Mouse (Mus musculus): ENCODE measurements around the gene Baiap2l1. TPM values are rescaled to one million over a fixed set of nuclear protein-coding genes. Genes with fewer than 3 reads are reported as not detected.

Baiap2l1 gene
- polyA plus RNA-seq, 1 experiment from 2014 or later = 8.1 TPM

DNA sequence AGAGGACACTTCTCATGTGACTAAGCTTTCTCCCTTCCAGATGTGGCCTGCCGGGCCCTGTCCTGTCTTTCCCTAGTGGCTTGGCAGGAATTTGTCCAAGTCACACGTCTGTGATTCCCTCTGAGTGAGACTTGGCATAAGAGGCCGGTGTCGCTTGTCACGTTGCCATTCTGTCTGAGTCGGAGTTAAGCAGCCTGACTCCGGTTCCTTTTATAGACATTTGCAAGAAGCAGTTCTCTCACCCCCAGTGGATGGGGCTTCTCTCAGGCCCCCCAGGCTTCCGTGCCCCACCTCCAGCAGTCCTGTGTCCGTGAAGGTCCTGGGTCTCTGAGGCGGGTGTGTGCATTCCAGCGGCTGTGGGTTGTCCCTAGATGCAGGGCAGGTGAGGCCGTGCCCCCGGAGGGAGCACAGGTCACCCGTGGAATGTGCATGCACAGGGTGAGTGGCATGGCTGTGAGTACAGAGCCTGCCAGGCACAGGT, 99.7 kb downstream of the Baiap2l1 start:
- H3K27me3 ChIP-seq (ENCODE audit: insufficient read depth, low read length) = no peaks in the 10 kb centered on the region
- 13% methylated on average over 14 of the region's 14 CpGs for WGBS
- H3K9ac ChIP-seq = peak overlapping the region; percentile 91
- H3K27ac ChIP-seq (ENCODE audit: low read depth) = peak overlapping the region; percentile 96; the same call in 1 of the 2 replicates
- ATAC-seq (ENCODE audit: insufficient read depth) = peak; percentile 4; the same call in 1 of the 2 replicates
- peaks cover 12% of the 10 kb centered on the region for H3K4me1 ChIP-seq (ENCODE audit: insufficient read depth)
- peaks cover 26% of the 10 kb centered on the region for H3K36me3 ChIP-seq (ENCODE audit: insufficient read depth)
- H3K9me3 ChIP-seq (ENCODE audit: low read depth, low read length) = no peaks in the 10 kb centered on the region
- peak overlapping the region; percentile 79 for H3K4me2 ChIP-seq
- DNase-seq = peak; percentile 84
- TF ChIP-seq CTCF (IDR thresholded peaks at IDR 0.05; ENCODE audit: low read depth) = no peak
- H3K4me3 ChIP-seq (ENCODE audit: low read depth, low read length) = peak overlapping the region; percentile 95; the same call in 1 of the 2 replicates

DNA sequence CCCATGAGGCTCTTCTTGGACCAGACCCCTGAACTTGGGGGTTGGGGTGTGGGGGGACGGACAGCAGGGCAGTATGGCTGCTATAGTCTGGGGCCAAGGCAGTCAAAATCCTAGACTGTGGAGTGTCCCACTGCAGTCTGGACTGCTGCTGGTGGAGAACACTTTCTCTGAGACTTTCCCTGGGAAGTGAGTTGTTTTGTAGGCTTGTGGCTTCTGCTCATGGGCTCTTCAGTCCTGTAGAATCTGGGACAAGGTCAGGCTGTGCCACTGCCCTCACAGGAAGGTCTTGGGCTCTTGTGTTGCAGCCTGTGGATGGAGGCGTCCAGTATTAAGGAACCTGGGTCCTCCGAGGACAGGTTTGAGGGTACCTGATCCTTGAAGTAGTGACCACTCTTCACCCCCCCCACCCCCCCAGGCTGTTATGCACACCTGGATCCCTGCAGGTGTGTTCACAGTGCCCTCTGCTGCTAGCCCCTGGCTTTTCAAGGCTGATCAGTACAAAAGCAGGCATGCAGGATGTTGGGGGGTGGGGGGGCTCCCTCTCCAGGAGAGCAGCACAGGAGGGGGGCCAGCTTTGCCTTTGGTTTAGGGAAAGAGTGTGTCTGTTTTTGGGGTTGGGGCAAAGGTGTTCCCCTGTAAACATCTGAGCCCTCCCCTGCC, 100.3 kb downstream of the Baiap2l1 start:
- H3K36me3 ChIP-seq (ENCODE audit: insufficient read depth) = peaks cover 26% of the 10 kb centered on the region
- H3K4me3 ChIP-seq (ENCODE audit: low read depth, low read length) = peak overlapping the region; percentile 95
- TF ChIP-seq CTCF (IDR thresholded peaks at IDR 0.05; ENCODE audit: low read depth) = peak; percentile 44
- ATAC-seq (ENCODE audit: insufficient read depth) (no peak), DNase-seq (no peak)
- no peaks in the 10 kb centered on the region for H3K9me3 ChIP-seq (ENCODE audit: low read depth, low read length)
- H3K4me1 ChIP-seq (ENCODE audit: insufficient read depth) = peaks cover 12% of the 10 kb centered on the region
- H3K4me2 ChIP-seq = peak overlapping the region; percentile 79
- peak overlapping the region; percentile 91 for H3K9ac ChIP-seq
- peak overlapping the region; percentile 96 for H3K27ac ChIP-seq (ENCODE audit: low read depth)
- 56% methylated on average over 3 of the region's 3 CpGs for WGBS
- H3K27me3 ChIP-seq (ENCODE audit: insufficient read depth, low read length) = no peaks in the 10 kb centered on the region

DNA sequence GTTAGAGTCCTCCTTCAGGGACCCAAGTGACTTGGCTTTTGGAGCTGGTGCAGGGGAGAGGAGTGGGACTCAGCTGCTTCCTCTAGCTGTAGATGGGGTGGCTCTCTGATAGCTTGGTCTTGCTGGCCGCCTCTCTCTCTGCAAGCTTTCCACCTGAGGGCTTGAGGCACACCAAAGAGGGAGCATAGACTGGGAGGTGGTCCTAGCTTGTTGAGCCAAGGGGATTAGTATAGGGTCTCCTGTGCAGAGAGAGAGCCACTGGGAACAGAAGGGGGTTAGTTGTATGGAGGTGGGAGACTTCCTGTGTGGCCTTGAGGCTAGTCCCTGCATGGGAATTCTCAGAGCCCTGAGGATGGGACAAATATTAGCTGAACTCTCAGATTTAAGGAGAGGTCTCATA, 101.0 kb downstream of the Baiap2l1 start:
- ATAC-seq (ENCODE audit: insufficient read depth) (no peak), DNase-seq (no peak)

DNA sequence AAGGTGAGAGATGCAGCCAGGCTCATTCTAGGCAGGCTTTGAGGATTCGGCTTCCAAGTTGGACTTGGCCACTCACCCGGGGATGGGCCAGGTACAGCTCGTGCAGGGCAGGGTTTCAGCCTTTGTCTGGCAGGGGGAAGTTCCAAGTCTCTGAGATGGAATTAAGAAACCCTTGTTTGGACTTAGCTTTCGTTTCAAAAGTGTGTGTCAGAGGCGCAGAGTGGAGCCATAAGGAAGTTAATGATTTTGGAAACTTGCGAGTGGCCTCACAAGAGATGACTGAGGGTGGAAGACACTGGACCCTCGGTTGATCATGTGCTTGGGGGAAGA, 101.4 kb downstream of the Baiap2l1 start:
- no peak for DNase-seq
- Histone ChIP-seq H3K27me3 (ENCODE audit: insufficient read depth, low read length) (no peaks in the 10 kb centered on the region), H3K9ac (peak overlapping the region; percentile 91), H3K4me3 (ENCODE audit: low read depth, low read length) (peak overlapping the region; percentile 95), H3K27ac (ENCODE audit: low read depth) (peak overlapping the region; percentile 96), H3K9me3 (ENCODE audit: low read depth, low read length) (no peaks in the 10 kb centered on the region), H3K36me3 (ENCODE audit: insufficient read depth) (peaks cover 21% of the 10 kb centered on the region), H3K4me2 (peak overlapping the region; percentile 79), H3K4me1 (ENCODE audit: insufficient read depth) (peaks cover 12% of the 10 kb centered on the region)
- no peak for TF ChIP-seq CTCF (IDR thresholded peaks at IDR 0.05; ENCODE audit: low read depth)
- 5% methylated on average over 7 of the region's 7 CpGs for WGBS
- ATAC-seq (ENCODE audit: insufficient read depth) = no peak

More for the DNA sequence above, 101.0 kb downstream of the Baiap2l1 start:
- Histone ChIP-seq H3K27ac (ENCODE audit: low read depth) (peak overlapping the region; percentile 96), H3K4me2 (peak overlapping the region; percentile 79), H3K4me3 (ENCODE audit: low read depth, low read length) (peak overlapping the region; percentile 95), H3K9me3 (ENCODE audit: low read depth, low read length) (no peaks in the 10 kb centered on the region), H3K36me3 (ENCODE audit: insufficient read depth) (peaks cover 25% of the 10 kb centered on the region), H3K9ac (peak overlapping the region; percentile 91), H3K27me3 (ENCODE audit: insufficient read depth, low read length) (no peaks in the 10 kb centered on the region), H3K4me1 (ENCODE audit: insufficient read depth) (peaks cover 12% of the 10 kb centered on the region)
- no peak for TF ChIP-seq CTCF (IDR thresholded peaks at IDR 0.05; ENCODE audit: low read depth)
- WGBS = 19% methylated on average over 1 of the region's 1 CpGs

DNA sequence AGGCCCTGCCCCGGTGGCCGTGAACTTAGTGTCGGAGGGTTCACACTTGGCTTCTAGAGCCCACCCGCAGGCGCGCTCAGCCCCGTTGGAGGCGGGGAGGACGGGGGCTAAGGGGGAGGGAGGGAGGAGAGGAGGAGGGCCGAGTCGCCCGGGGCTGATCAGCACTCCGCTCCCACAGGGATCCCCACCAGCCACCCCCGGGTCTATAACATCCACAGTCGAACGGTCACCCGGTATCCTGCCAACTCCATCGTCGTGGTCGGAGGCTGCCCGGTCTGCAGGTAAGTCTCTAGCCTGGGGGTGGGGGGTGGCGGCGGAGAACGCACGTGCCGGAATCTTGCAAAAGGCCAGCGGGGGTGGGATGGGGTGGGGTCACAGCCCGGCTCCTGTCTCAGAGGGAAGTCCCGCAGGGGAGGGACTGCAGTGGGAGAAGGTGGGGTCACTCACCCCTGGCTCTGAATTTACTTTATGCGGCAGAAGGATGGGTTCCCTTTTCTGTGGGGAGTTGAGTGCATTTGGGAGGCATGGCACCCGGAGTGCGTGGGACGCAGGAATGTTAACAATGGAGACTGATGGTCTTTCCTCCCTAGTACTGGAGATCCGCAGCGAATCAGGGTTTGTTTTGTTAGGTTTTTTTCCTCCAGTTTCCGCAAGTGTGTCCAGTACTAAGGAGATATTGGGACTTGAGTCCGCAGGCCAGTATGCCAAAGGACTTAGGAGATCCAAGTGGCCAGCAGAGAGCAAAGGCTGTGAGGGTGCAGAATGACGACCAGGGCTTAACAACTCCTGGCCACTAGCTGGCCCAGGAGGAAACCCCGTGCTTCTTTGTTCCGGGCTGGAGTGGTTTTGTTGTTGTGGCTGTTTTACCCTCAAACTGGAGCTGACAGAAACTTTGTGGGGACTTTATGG, 102.0 kb downstream of the Baiap2l1 start:
- peak overlapping the region; percentile 95 for H3K4me3 ChIP-seq (ENCODE audit: low read depth, low read length)
- ATAC-seq (ENCODE audit: insufficient read depth) = peak; percentile 63

DNA sequence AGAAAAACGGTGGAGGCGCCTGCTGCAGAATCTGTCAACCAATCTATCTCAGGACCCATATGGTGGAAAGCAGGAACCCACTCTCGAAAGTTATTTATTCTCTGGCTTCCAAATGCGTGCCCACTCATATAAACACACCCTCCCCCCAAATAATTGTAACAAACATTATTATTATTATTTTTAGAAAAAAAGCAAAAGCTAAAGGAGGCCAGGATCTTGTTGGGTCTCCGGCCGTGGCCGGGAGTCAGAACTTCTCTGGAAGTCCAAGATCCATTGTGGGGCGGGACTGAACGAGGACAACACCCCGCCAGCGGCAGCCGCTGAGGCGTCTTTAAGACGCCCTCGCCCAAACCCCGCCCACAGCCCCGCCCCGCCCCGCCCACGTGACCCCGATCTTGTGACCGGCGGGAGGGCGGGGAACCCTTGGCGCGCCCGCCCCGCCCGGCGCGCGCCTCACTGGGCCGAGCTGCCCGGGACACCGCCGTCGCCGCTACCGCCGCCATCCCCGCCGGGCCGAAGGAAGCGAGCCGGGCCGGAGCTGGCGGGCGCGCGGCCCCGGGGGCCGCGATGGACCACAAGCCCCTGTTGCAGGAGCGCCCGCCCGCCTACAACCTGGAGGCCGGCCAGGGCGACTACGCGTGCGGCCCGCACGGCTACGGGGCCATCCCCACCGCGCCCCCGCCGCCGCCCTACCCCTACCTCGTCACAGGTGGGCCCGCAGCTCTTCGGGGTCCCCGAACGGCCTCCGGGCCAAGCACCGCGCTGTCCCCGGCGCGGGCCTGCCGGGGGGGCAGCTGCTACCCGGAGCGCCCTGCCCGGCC, 102.9 kb downstream of the Baiap2l1 start:
- TF ChIP-seq CTCF (IDR thresholded peaks at IDR 0.05; ENCODE audit: low read depth) = no peak

More for the DNA sequence above, 102.0 kb downstream of the Baiap2l1 start:
- peak; percentile 23; the same call in 1 of the 2 replicates for TF ChIP-seq CTCF (IDR thresholded peaks at IDR 0.05; ENCODE audit: low read depth)
- Histone ChIP-seq H3K27me3 (ENCODE audit: insufficient read depth, low read length) (no peaks in the 10 kb centered on the region), H3K9ac (peak overlapping the region; percentile 91), H3K4me1 (ENCODE audit: insufficient read depth) (peaks cover 12% of the 10 kb centered on the region), H3K9me3 (ENCODE audit: low read depth, low read length) (no peaks in the 10 kb centered on the region), H3K36me3 (ENCODE audit: insufficient read depth) (peaks cover 16% of the 10 kb centered on the region), H3K4me2 (peak overlapping the region; percentile 79), H3K27ac (ENCODE audit: low read depth) (peak overlapping the region; percentile 96)
- peak; percentile 74 for DNase-seq
- under 1% methylated on average over 39 of the region's 40 CpGs for WGBS

More for the DNA sequence above, 102.9 kb downstream of the Baiap2l1 start:
- Histone ChIP-seq H3K27ac (ENCODE audit: low read depth) (peak overlapping the region; percentile 96), H3K9me3 (ENCODE audit: low read depth, low read length) (0 out of 2 replicates have a peak, but pooled peaks cover 2% of the 10 kb centered on the region), H3K36me3 (ENCODE audit: insufficient read depth) (peaks cover 9% of the 10 kb centered on the region; the same call in 1 of the 2 replicates), H3K4me2 (peak overlapping the region; percentile 79), H3K4me1 (ENCODE audit: insufficient read depth) (peaks cover 12% of the 10 kb centered on the region), H3K9ac (peak overlapping the region; percentile 91), H3K27me3 (ENCODE audit: insufficient read depth, low read length) (no peaks in the 10 kb centered on the region), H3K4me3 (ENCODE audit: low read depth, low read length) (peak overlapping the region; percentile 95)
- peak; percentile 93 for DNase-seq
- under 1% methylated on average over 67 of the region's 84 CpGs for WGBS
- peak; percentile 79 for ATAC-seq (ENCODE audit: insufficient read depth)
